Mouse (Mus musculus) ES-E14 (cell line): Measurements from ENCODE around the gene Olfr206. TPM values are rescaled to one million over a fixed set of nuclear protein-coding genes. Genes with fewer than 3 reads are reported as not detected.

Experiments
- DNase-seq: peaks from one replicate; pipeline ENCODE4 v3.0.0-alpha.2; 2013; ENCODE audit warnings: low read depth, low spot score
- H3K27ac ChIP-seq: 2 replicates; pipeline ENCODE4 v1.5.1; 2012; ENCODE audit warnings: low read depth, mild to moderate bottlenecking, low read length, moderate library complexity, mixed read lengths; ENCODE audit not compliant: poor library complexity, insufficient read depth, severe bottlenecking
- H3K36me3 ChIP-seq: 2 replicates; pipeline ENCODE4 v1.6.1; 2012; ENCODE audit warnings: mild to moderate bottlenecking, low read length, moderate library complexity, mixed read lengths; ENCODE audit not compliant: control insufficient read depth, poor library complexity, insufficient read depth, severe bottlenecking
- H3K4me1 ChIP-seq, 2 experiments: fragments of 150-350 bp in 1 of 2; sonication (generic) in 1 of 2; 2 replicates each; pipeline ENCODE4 v1.6.1; 2012; ENCODE audit warnings: low read length in 2 of 2, mild to moderate bottlenecking in 1 of 2, mixed read lengths in 1 of 2; ENCODE audit not compliant: control insufficient read depth in 2 of 2, insufficient read depth in 2 of 2, poor library complexity in 1 of 2
- H3K4me3 ChIP-seq, 2 experiments: fragments of 150-350 bp in 1 of 2; sonication (generic) in 1 of 2; 2 replicates each; pipeline ENCODE4 v1.5.1; 2012; ENCODE audit warnings: low read length in 2 of 2, low read depth in 1 of 2, mild to moderate bottlenecking in 1 of 2, mixed read lengths in 1 of 2; ENCODE audit not compliant: insufficient read depth in 1 of 2, poor library complexity in 1 of 2, severe bottlenecking in 1 of 2
- H3K9ac ChIP-seq: 2 replicates; pipeline ENCODE4 v1.6.1; 2012; ENCODE audit warnings: low read depth, mild to moderate bottlenecking, low read length, mixed read lengths; ENCODE audit not compliant: poor library complexity, insufficient read depth, severe bottlenecking
- H3K9me3 ChIP-seq: fragments of 150-350 bp; sonication (generic); 2 replicates; pipeline ENCODE4 v1.6.1; 2012; ENCODE audit warnings: low read depth, mild to moderate bottlenecking, low read length; ENCODE audit not compliant: control insufficient read depth, insufficient read depth
- CHD2 ChIP-seq: IDR thresholded peaks from 2 replicates; pipeline ENCODE4 v1.6.1; 2014; ENCODE audit warnings: mild to moderate bottlenecking, low read depth, low read length, inconsistent platforms
- HCFC1 ChIP-seq: IDR thresholded peaks from 2 replicates; pipeline ENCODE4 v1.6.1; 2012; ENCODE audit warnings: low read length, inconsistent platforms, borderline replicate concordance; ENCODE audit not compliant: insufficient read depth
- MAFK ChIP-seq: IDR thresholded peaks from 2 replicates; pipeline ENCODE4 v1.6.1; 2014; ENCODE audit warnings: mild to moderate bottlenecking, low read depth, low read length, inconsistent platforms; ENCODE audit not compliant: insufficient read depth
- ZC3H11A ChIP-seq: IDR thresholded peaks from 2 replicates; pipeline ENCODE4 v1.6.1; 2012; ENCODE audit warnings: low read depth, mild to moderate bottlenecking, inconsistent platforms, low read length, borderline replicate concordance
- ZNF384 ChIP-seq: IDR thresholded peaks from 2 replicates; pipeline ENCODE4 v1.6.1; 2012; ENCODE audit warnings: low read depth, low read length, inconsistent platforms
- in situ Hi-C, 2 experiments: fragments of 600-800 bp; cut with MboI; formaldehyde crosslinking; loops; one replicate each; pipeline ENCODE4 v1.15.1; 2025; ENCODE audit warnings: low sequenced_read_pairs in 2 of 2, inconsistent platforms in 1 of 2; ENCODE audit not compliant: unreplicated experiment in 2 of 2
- total RNA-seq: library from RNA; depleted of rRNA; stranded (reverse); fragments of 300-350 nt; gene quantifications from 2 replicates; pipeline ENCODE4 v1.2.3, GENCODE M21; 2012; rRNA removed

The Olfr206 gene
- total RNA-seq, 1 experiment, result not detected

- H3K27ac ChIP-seq, result no peak within 1 kb of the TSS
- no peaks in the 10 kb centered on the region for H3K9me3 ChIP-seq
- no peaks in the 10 kb centered on the region for H3K4me1 ChIP-seq
- DNase-seq, result no peak
- no peak for TF ChIP-seq ZC3H11A
- no peak for TF ChIP-seq MAFK
- H3K36me3 ChIP-seq, result no peaks in the 10 kb centered on the region
- in situ Hi-C loops, result no loop called here
- H3K4me3 ChIP-seq, result no peak within 1 kb of the TSS
- H3K9ac ChIP-seq, result no peak within 1 kb of the TSS
Observed at GRCm38 (mm10) chr16:59318148-59318547, 30.9 kb downstream of the Olfr206 start, which contains the start of gene Olfr204. Gene Olfr204, minus strand, starts transcription at chr16:59318248.

GRCm38 (mm10) chr16:59298581-59298980 is 50.5 kb downstream of the Olfr206 start, which contains the start of gene Olfr203:
Gene Olfr203, plus strand, starts transcription at chr16:59298881.
- TF ChIP-seq ZNF384 (no peak), HCFC1 (no peak), CHD2 (no peak)
- H3K27ac ChIP-seq, result no peak within 1 kb of the TSS
- H3K9me3 ChIP-seq, result no peaks in the 10 kb centered on the region
- no peak within 1 kb of the TSS for H3K4me3 ChIP-seq
- H3K36me3 ChIP-seq, result no peaks in the 10 kb centered on the region
- in situ Hi-C loops, result no loop called here
- H3K4me1 ChIP-seq, result no peaks in the 10 kb centered on the region
- H3K9ac ChIP-seq, result no peak within 1 kb of the TSS
- DNase-seq, result no peak

Other genes with a start within 250 kb of the Olfr206 start
- gene Olfr193, start 237.4 kb downstream of the Olfr206 start, total RNA-seq, result not detected in 2 replicates
- not detected in 2 replicates for gene Olfr194, start 228.2 kb downstream of the Olfr206 start, total RNA-seq
- gene Olfr195, start 202.2 kb downstream of the Olfr206 start, total RNA-seq, result not detected in 2 replicates
- gene Olfr196, start 178.8 kb downstream of the Olfr206 start, total RNA-seq, result not detected in 2 replicates
- gene Olfr198, start 145.7 kb downstream of the Olfr206 start, total RNA-seq, result not detected in 2 replicates
- not detected in 2 replicates for gene Olfr199, start 129.5 kb downstream of the Olfr206 start, total RNA-seq
- gene Olfr201, start 76.6 kb downstream of the Olfr206 start, total RNA-seq, result not detected in 2 replicates
- not detected in 2 replicates for gene Olfr202, start 62.5 kb downstream of the Olfr206 start, total RNA-seq
- gene Olfr203, start 50.4 kb downstream of the Olfr206 start, total RNA-seq, result not detected in 2 replicates
- not detected in 2 replicates for gene Olfr204, start 31.0 kb downstream of the Olfr206 start, total RNA-seq
- gene Olfr205, start 18.1 kb downstream of the Olfr206 start, total RNA-seq, result not detected in 2 replicates
- gene Olfr209, start 14.7 kb upstream of the Olfr206 start, total RNA-seq, result not detected in 2 replicates
- 0.04 TPM in 1 of 2 replicates, not detected in the other for gene Gabrr3, start 58.1 kb upstream of the Olfr206 start, total RNA-seq
- 25.4 and 34.6 TPM in 2 replicates for gene Riox2, start 122.5 kb upstream of the Olfr206 start, total RNA-seq